Mouse (Mus musculus): Measurements from ENCODE around the gene Gm3752.
"Not testable (repeated sequence)": the region's sequence is repeated elsewhere in the genome, so short reads cannot be mapped to it uniquely, and the experiment has no call there.

DNA sequence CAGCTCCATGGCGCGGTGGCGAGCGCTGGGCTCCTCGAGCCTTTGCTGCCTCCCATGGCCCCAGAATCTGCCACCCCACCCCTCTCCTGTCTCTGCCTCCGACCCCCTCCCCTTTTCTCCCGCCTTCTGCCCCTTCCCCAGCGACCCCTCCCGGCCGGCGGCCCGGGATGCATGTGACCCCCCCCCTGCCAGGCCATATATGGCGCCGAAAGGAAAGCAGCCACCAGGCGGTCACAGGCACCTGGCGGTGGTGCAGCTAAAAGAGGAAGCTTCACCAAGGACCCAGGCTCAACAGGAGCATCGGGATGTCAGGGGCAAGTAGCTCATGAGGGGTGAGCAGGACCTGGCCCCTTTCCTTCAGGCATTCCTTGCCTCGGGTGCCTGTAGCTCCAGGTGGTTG lies 5.2 kb upstream of the Gm3752 start:
- not testable (repeated sequence) for TF ChIP-seq CTCF, EP300 (IDR thresholded peaks at IDR 0.05; ENCODE audit: low read depth)

All from liver, postnatal 0 days (tissue).